Mouse (Mus musculus) kidney, embryonic 15.5 days (tissue): ENCODE results near the gene Medag. TPM values are rescaled to one million over a fixed set of nuclear protein-coding genes. Genes with fewer than 3 reads are reported as not detected.

ENCODE experiments used
- ATAC-seq: fragments of 200-750 bp; cut with Nextera tagmentation; replicated peaks from 2 replicates; pipeline ENCODE4 v1.8.0; 2017; ENCODE audit warnings: moderate TSS enrichment; ENCODE audit not compliant: low FRiP score
- H3K27ac ChIP-seq: fragments of 300-500 bp; sonication (generic); 2 replicates; pipeline ENCODE4 v1.5.1; 2015; ENCODE audit warnings: mild to moderate bottlenecking, inconsistent platforms
- H3K27me3 ChIP-seq: fragments of 300-500 bp; sonication (generic); 2 replicates; pipeline ENCODE4 v1.6.1; 2015; ENCODE audit warnings: inconsistent platforms
- H3K36me3 ChIP-seq: fragments of 300-500 bp; sonication (generic); 2 replicates; pipeline ENCODE4 v1.6.1; 2015; ENCODE audit warnings: inconsistent platforms
- H3K4me1 ChIP-seq: fragments of 300-500 bp; sonication (generic); 2 replicates; pipeline ENCODE4 v1.6.1; 2015; ENCODE audit warnings: inconsistent platforms
- H3K4me2 ChIP-seq: fragments of 300-500 bp; sonication (generic); 2 replicates; pipeline ENCODE4 v1.6.1; 2015; ENCODE audit warnings: moderate library complexity, mild to moderate bottlenecking, inconsistent platforms
- H3K4me3 ChIP-seq: fragments of 300-500 bp; sonication (generic); replicated peaks from 2 replicates; pipeline ENCODE4 v1.5.1; 2015; ENCODE audit warnings: mild to moderate bottlenecking, inconsistent platforms
- H3K9ac ChIP-seq: fragments of 300-500 bp; sonication (generic); 2 replicates; pipeline ENCODE4 v1.6.1; 2015; ENCODE audit warnings: mild to moderate bottlenecking, inconsistent platforms
- H3K9me3 ChIP-seq: fragments of 300-500 bp; sonication (generic); replicated peaks from 2 replicates; pipeline ENCODE4 v1.6.1; 2016; ENCODE audit warnings: inconsistent platforms
- WGBS: fragments of 180-500 bp; shearing (Covaris S2); methylation state at CpG from one replicate; pipeline ENCODE4 v1.1.7; 2015; ENCODE audit warnings: mixed read lengths; 5-methylcytosine and 5-hydroxymethylcytosine counted together
- polyA plus RNA-seq: library from polyadenylated mRNA; unstranded; fragments of >200 nt; fragmentation: Nextera tagmentation; extraction: Ambion mirVana; gene quantifications from 2 replicates; pipeline ENCODE4 v1.2.1, GENCODE M21; 2015

Medag gene
- polyA plus RNA-seq, 1 experiment from 2014 or later: 0.62 TPM

DNA sequence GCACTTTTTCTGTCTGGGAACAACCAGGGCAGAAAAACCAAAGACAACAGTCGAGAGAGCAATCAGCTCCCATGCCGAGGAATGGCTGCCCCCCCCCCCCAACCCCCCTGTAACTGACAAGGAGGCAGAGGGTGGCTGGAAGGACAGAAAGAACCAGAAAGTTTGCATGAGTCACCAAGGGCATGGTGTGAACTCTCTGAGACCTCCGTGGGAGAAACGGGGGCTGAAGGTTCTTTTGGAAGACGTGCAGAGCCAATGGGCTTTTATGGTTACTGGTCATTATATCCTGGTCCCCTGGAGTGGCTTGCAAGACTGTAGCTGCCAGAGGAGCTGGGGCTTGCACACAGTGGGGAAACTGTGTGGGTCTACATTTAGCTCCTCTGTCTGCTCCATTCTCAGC, 22.6 kb upstream of the Medag start:
- Histone ChIP-seq H3K27me3 (no peaks in the 10 kb centered on the region), H3K4me3 (no peak overlapping the region), H3K27ac (peak overlapping the region; percentile 32; the same call in 1 of the 2 replicates), H3K4me2 (no peak overlapping the region), H3K36me3 (no peaks in the 10 kb centered on the region), H3K9me3 (peaks cover 4% of the 10 kb centered on the region), H3K4me1 (peaks cover 18% of the 10 kb centered on the region), H3K9ac (no peak overlapping the region)
- 60% methylated on average over 5 of the region's 5 CpGs for WGBS
- no peak for ATAC-seq

DNA sequence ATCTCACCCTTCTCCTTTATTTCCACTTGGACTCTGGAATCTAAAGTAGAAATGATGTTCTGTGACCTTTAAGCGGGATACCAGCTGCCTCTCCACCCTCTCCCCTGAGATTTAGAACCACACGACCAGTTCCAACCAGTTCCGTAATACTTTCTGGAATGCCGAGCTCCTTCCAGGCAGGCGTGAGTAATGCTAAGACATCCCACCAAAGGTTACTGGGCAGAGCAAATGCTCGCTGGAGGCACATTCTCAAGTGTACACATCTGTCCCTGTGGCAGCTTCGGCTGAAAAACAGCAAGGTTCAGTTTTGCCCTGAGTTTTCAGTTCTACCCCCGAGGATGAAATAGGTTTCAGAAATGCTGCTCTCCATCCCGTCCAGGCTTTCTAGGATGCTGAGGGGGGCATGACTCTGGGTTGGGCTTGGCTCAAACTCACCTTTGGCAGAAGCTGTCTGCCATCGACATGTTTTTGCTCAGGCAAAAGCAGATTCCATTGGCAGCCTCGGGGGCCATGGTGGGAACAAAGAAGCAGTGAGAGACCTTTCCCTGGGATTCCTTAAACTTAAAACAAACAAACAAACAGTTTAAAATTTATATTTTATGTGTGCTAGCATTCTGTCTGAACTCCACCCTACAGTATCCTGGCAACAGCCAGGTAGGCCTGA, 21.9 kb upstream of the Medag start:
- 0 out of 2 replicates have a peak, but pooled peaks have one; percentile 43 for ATAC-seq
- Histone ChIP-seq H3K27ac (peak overlapping the region; percentile 32; the same call in 1 of the 2 replicates), H3K9ac (no peak overlapping the region), H3K9me3 (peaks cover 4% of the 10 kb centered on the region), H3K4me1 (peaks cover 18% of the 10 kb centered on the region), H3K4me2 (no peak overlapping the region), H3K4me3 (no peak overlapping the region), H3K36me3 (no peaks in the 10 kb centered on the region), H3K27me3 (no peaks in the 10 kb centered on the region)
- 49% methylated on average over 11 of the region's 11 CpGs for WGBS

- Histone ChIP-seq H3K36me3 (no peaks in the 10 kb centered on the region), H3K9me3 (peaks cover 4% of the 10 kb centered on the region), H3K4me2 (no peak overlapping the region), H3K4me1 (peaks cover 18% of the 10 kb centered on the region), H3K27me3 (no peaks in the 10 kb centered on the region), H3K9ac (no peak overlapping the region), H3K4me3 (no peak overlapping the region), H3K27ac (peak overlapping the region; percentile 39)
- WGBS: 30% methylated on average over 18 of the region's 18 CpGs
- no peak; the same call in 1 of the 2 replicates for ATAC-seq
These were observed 19.8 kb upstream of the Medag start for GRCm38 (mm10) chr5:149391574-149392375.

GRCm38 (mm10) chr5:149392420-149392988, 19.0 kb upstream of the Medag start:
- Histone ChIP-seq H3K9me3 (peaks cover 4% of the 10 kb centered on the region), H3K27me3 (no peaks in the 10 kb centered on the region), H3K9ac (no peak overlapping the region), H3K27ac (peak overlapping the region; percentile 51; the same call in 1 of the 2 replicates), H3K4me2 (no peak overlapping the region), H3K36me3 (no peaks in the 10 kb centered on the region), H3K4me3 (no peak overlapping the region), H3K4me1 (peaks cover 18% of the 10 kb centered on the region)
- WGBS: 70% methylated on average over 6 of the region's 6 CpGs
- ATAC-seq: no peak

GRCm38 (mm10) chr5:149401446-149401975, 10.0 kb upstream of the Medag start:
- no peak overlapping the region for H3K27ac ChIP-seq
- no peak for ATAC-seq
- no peak overlapping the region for H3K9ac ChIP-seq
- H3K4me3 ChIP-seq: no peak overlapping the region
- 87% methylated on average over 7 of the region's 7 CpGs for WGBS
- H3K9me3 ChIP-seq: 0 out of 2 replicates have a peak, but pooled peaks cover 2% of the 10 kb centered on the region
- no peaks in the 10 kb centered on the region for H3K4me1 ChIP-seq
- no peaks in the 10 kb centered on the region for H3K27me3 ChIP-seq
- H3K36me3 ChIP-seq: no peaks in the 10 kb centered on the region
- no peak overlapping the region for H3K4me2 ChIP-seq

GRCm38 (mm10) chr5:149402029-149402428, 9.5 kb upstream of the Medag start:
- Histone ChIP-seq H3K4me2 (no peak overlapping the region), H3K9me3 (0 out of 2 replicates have a peak, but pooled peaks cover 2% of the 10 kb centered on the region), H3K27me3 (no peaks in the 10 kb centered on the region), H3K36me3 (no peaks in the 10 kb centered on the region), H3K27ac (no peak overlapping the region), H3K4me3 (no peak overlapping the region), H3K4me1 (no peaks in the 10 kb centered on the region), H3K9ac (no peak overlapping the region)
- WGBS: 90% methylated on average over 10 of the region's 10 CpGs
- no peak for ATAC-seq

- no peak for ATAC-seq
- H3K9me3 ChIP-seq: 0 out of 2 replicates have a peak, but pooled peaks cover 5% of the 10 kb centered on the region
- no peaks in the 10 kb centered on the region for H3K27me3 ChIP-seq
- no peaks in the 10 kb centered on the region for H3K4me1 ChIP-seq
- H3K36me3 ChIP-seq: no peaks in the 10 kb centered on the region
- H3K27ac ChIP-seq: no peak overlapping the region
- H3K4me3 ChIP-seq: no peak overlapping the region
- H3K4me2 ChIP-seq: no peak overlapping the region
- 63% methylated on average over 5 of the region's 5 CpGs for WGBS
- no peak overlapping the region for H3K9ac ChIP-seq
These were observed 8.2 kb upstream of the Medag start for GRCm38 (mm10) chr5:149403386-149403785.

GRCm38 (mm10) chr5:149404710-149405109, 6.8 kb upstream of the Medag start:
- no peaks in the 10 kb centered on the region for H3K36me3 ChIP-seq
- no peak overlapping the region for H3K4me2 ChIP-seq
- H3K4me3 ChIP-seq: no peak overlapping the region
- H3K4me1 ChIP-seq: no peaks in the 10 kb centered on the region
- H3K27me3 ChIP-seq: no peaks in the 10 kb centered on the region
- H3K9ac ChIP-seq: no peak overlapping the region
- no peak overlapping the region for H3K27ac ChIP-seq
- no peak for ATAC-seq
- 84% methylated on average over 5 of the region's 5 CpGs for WGBS
- 0 out of 2 replicates have a peak, but pooled peaks cover 5% of the 10 kb centered on the region for H3K9me3 ChIP-seq

DNA sequence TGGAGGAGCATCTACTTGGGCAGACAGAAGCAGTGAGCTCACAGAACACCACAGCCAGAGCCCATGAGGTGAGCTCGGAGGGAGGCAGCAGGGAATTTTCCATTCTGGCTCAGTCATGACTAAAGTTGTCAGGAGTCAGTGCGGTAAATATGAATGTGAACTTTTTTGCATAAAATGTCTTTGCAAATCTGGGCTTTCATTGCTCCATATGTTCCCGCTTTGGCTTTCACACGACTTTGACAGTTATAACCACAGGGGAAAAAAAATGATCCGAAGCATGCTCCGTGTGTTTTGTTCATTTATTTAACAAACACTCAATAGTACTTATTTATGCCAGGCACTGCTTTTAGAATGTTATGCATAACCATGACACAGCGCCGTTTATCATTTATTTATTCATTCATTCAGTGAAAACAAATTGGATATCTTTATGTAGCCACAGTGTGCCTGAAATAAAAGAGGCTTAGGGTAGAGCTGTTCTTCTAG, 4.7 kb upstream of the Medag start:
- ATAC-seq: no peak

DNA sequence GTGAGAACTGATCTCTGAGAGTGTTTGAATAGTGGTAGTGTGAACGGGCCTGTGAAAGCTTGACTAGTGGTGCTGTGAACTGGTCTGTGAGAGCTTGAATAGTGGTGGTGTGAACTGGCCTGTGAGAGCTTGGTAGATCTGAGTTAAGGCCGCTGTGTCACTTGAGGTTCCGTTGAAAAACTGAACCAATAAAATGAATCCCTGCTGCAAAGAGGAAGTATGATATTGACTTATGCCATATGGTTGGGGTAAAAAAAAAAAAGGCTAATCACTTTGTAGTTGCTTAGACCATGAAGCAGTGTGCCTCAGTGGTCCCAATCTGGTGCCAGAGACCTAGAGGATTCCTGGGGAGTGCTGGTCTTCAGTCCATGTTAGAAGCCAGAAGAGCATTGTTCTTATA, 2.0 kb upstream of the Medag start:
- Histone ChIP-seq H3K27ac (no peak overlapping the region), H3K4me3 (no peak overlapping the region), H3K9me3 (0 out of 2 replicates have a peak, but pooled peaks cover 5% of the 10 kb centered on the region), H3K4me2 (no peak overlapping the region), H3K36me3 (no peaks in the 10 kb centered on the region), H3K9ac (no peak overlapping the region), H3K4me1 (peaks cover 12% of the 10 kb centered on the region), H3K27me3 (peaks cover 35% of the 10 kb centered on the region)
- no peak for ATAC-seq
- WGBS: 88% methylated on average over 3 of the region's 3 CpGs

More for the DNA sequence above, 4.7 kb upstream of the Medag start:
- no peaks in the 10 kb centered on the region for H3K36me3 ChIP-seq
- peaks cover 7% of the 10 kb centered on the region for H3K4me1 ChIP-seq
- 0 out of 2 replicates have a peak, but pooled peaks cover 5% of the 10 kb centered on the region for H3K9me3 ChIP-seq
- H3K4me3 ChIP-seq: no peak overlapping the region
- H3K9ac ChIP-seq: no peak overlapping the region
- no peak overlapping the region for H3K27ac ChIP-seq
- H3K4me2 ChIP-seq: no peak overlapping the region
- peaks cover 16% of the 10 kb centered on the region for H3K27me3 ChIP-seq
- WGBS: 89% methylated on average over 8 of the region's 8 CpGs

DNA sequence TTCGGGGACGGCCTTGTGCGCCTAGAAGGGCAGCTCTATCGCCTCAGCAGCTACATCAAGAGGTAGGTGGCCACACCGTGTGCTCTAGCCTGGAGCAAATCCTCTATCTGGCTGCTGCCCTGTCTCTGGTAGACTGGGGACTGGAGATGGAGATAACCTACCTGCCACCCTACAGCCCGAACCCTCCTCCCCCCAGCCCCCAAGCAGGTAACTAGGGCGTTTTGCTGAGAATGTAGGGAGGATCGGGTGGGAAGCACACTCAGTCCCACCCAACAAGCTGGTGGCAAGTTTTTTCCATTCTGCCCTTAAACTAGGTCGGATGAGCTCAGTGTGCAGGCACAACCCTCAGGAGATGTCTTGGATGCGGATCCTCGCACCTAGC, 636 bp downstream of the Medag start:
- Histone ChIP-seq H3K27me3 (peaks cover 38% of the 10 kb centered on the region), H3K4me2 (peak overlapping the region; percentile 68), H3K27ac (no peak overlapping the region), H3K4me3 (peak overlapping the region; percentile 35), H3K9me3 (0 out of 2 replicates have a peak, but pooled peaks cover 3% of the 10 kb centered on the region), H3K36me3 (no peaks in the 10 kb centered on the region), H3K9ac (peak overlapping the region; percentile 19), H3K4me1 (peaks cover 12% of the 10 kb centered on the region)
- WGBS: 36% methylated on average over 11 of the region's 11 CpGs
- ATAC-seq: no peak; the same call in 1 of the 2 replicates
